Mouse (Mus musculus) erythroid progenitor cell, adult 5-6 weeks (primary cell): Measurements from ENCODE around the gene Adamts4. TPM values are rescaled to one million over a fixed set of nuclear protein-coding genes. Genes with fewer than 3 reads are reported as not detected.

ENCODE experiments used
- ATAC-seq: replicated peaks from 2 replicates; pipeline ENCODE4 v1.8.0; 2016; ENCODE audit warnings: moderate number of reproducible peaks, mild to moderate bottlenecking, moderate TSS enrichment, inconsistent platforms; ENCODE audit not compliant: poor library complexity, low FRiP score, severe bottlenecking
- total RNA-seq, 2 experiments: library from RNA; stranded (forward) in 1 of 2; stranded (reverse) in 1 of 2; fragments of 150-400 nt in 1 of 2; fragments of 186-747, 209-891 nt in 1 of 2; gene quantifications; 2 replicates each; pipeline versions ENCODE4 v1.2.3 to v1.2.4; 2015 to 2017; ENCODE audit warnings: low replicate concordance in 2 of 2

Adamts4 gene
- 0.42 TPM in 1 of 2 replicates, not detected in the other for total RNA-seq (2015; ENCODE audit: low replicate concordance)
- not detected in 2 replicates for total RNA-seq (2017; ENCODE audit: low replicate concordance)

DNA sequence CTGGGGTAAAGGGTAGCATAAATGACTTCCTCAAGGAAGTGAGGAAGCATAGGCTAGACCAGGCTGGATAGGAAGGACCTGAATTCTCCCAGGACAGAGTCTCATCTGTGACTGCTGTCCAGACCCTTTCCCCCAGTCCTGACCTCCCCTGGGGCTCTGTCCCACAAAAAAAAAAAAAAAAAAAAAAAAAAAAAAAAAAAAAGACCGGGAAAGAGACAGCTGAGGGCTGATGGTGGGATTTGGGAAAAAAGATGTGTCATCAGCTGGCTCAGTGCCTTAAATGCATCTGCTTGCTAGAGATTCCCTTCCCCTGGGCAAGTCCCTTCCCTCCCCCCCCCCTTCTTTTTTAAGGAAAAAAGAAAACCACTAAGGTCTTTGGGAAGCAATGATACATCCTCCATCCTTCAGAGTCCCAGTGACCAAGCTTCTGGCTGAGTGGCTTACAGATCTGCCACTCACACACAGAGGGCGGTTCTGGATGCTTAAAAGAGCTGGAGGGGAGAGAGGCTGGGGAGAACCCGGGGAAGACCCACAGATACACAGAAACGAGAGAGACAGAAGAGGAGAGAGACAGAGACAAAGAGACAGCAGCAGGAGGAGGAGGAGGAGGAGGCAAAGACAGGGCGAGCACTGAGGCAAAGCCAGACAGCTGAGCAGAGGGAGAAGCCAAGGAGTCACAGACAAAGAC is at the start of gene Adamts4:
TSS of gene Adamts4 (plus strand) at position 509 of the 688 bp plus-strand sequence.
- ATAC-seq: no peak

DNA sequence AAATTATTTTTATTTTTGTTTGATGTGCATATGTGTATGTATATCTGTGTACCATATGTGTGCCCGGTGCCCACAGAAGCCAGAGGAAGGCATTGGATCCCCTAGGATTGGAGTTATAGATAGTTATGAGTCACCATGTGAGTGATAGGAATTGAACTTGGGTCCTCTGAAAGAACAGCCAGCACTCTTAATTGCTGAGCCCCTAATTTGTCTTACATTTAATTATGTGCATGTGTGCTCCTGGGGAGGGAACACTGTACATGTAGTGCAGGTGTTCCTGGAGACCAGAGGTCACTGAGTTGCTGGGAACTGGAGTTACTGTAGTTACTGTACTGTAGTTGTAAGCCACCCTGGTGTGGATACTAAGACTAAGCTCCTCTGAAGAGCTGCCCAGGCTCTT is 49.5 kb upstream of the Adamts4 start:
- no peak for ATAC-seq

DNA sequence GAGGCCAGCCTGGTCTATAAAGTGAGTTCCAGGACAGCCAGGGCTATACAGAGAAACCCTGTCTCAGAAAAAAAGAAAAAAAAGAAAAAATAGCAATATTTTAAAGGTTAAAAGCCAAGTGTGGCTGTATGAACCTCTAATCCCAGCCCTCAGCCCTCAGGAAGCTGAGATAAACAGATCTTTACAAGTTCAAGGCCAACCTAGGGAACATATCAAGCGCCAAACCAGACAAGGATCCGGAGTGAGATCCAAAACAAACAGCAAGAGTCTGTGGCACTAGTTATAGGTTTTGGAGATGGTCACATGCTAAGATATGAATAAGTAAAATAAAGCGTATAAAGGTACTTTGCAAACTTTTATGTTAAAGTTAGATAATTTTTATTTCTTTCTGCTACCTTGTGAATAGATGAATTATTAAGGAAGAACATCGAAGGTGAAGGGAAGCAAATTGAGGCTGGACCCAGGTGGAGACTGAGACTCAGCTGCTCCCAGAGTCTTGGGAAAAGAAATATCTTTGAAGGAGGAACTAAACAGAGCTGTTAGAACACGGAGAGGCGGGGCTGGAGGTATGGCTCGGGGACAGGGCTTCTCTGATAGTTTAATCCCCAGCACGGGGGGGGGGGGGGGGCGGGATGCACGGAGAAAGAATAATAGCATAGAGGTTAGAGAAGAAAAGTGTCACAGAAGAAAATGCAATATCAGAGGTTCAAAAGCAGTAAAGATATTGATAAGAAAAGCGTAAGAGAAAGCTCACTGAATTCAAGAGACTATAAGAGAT is 46.6 kb upstream of the Adamts4 start:
- no peak for ATAC-seq

DNA sequence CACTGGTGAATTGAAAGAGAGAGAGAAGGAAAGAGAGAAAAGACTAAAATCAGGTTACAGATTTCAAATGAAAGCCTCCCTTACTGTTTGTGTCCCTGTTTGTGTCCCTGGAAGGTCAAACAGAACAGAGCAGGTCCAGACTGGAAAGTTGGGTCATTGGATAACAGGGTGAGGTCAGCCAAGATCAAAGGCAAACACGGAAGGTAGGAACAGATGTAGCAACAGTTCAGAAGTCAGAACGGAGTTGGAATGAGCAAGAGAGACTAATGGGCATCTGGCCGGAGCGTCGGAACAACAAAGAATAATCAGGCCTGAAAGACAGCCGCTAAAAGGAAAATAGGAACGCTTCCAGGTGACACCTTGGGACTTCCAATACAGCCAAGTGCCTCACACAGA is 46.0 kb upstream of the Adamts4 start:
- no peak for ATAC-seq

DNA sequence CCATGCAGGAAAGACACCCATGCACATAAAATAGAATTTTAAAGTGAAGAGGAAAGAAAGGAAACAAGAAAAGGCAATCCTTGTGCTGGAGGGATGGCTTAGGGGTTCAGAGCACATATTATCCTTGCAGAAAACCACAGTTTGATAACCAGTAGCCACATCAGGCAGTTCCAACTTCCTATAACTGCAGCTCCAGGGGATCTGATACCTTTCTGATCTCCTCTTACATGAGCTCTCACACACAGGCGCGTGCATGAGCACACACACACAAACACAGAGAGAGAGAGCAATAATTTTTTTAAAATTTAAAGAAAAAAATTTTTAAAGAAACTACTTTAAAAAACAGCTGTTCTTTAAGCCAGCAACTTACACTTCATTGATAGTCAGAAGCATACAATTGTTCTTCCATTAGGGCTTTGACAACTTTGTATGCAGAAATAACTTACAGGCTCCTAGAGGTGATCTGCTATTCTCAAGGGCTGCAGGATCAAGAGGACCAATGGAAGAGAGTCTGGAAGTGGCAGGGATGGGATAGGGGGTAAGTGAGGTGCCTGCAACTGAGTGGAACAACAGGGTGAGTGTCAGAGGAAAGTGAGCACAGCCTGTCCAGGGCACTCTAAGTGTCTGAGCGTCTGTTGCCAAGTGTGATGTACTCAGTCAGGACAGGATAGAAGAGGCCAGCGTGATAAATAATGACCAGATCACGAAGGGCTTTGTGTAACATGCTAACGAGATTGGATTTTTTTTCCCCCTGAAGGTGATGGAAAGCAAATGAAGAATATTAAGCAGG is 44.3 kb upstream of the Adamts4 start:
- ATAC-seq: no peak

DNA sequence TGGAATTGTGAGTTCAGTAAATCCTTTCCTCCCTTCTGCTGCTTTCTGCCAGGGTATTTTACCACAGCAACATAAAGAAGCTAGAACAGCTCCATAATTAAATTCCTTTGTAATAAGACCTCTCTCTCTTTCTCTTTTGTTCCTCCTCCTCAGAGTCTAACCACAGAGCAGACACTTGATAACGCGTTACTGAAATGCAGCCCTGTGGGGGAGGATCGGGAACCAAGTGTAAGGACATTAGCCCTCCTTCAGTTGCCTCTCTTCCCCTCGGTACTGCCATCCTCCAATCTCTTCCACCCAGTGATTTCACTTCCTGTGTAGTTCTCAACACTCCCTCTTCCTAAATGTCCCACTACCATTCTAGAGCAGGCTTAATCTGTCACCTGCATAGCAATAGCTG is 40.8 kb upstream of the Adamts4 start:
- no peak for ATAC-seq

DNA sequence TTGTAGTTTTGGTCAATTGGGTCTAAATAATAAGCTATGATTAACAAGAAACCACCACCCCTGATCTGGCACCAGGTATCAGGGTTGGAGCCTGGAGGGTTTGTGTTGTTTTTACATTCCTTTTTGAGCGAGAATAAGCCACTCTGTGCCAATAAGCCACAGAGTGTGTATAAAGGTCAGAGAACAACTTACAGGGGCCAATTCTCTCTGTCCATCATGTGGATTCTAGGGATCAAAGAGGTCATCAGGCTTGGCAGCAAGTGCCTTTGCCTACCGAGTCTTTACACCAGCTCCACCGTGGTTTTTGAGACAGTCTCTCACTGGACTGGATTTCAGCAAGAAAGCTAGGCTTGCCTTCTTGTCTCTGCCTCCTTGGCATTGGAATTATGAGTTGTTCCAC is 37.4 kb upstream of the Adamts4 start:
- no peak for ATAC-seq

GRCm38 (mm10) chr1:171213801-171214496 is 36.3 kb upstream of the Adamts4 start, which contains the start of gene Nr1i3:
Nr1i3 (plus strand) TSS chr1:171213970.
- ATAC-seq: no peak

- ATAC-seq: no peak
Measured at GRCm38 (mm10) chr1:171216241-171216955, 33.8 kb upstream of the Adamts4 start.

GRCm38 (mm10) chr1:171220871-171221270 is 29.4 kb upstream of the Adamts4 start:
- ATAC-seq: peak; percentile 50

- no peak for ATAC-seq
Measured at GRCm38 (mm10) chr1:171221281-171222193, 28.7 kb upstream of the Adamts4 start.

DNA sequence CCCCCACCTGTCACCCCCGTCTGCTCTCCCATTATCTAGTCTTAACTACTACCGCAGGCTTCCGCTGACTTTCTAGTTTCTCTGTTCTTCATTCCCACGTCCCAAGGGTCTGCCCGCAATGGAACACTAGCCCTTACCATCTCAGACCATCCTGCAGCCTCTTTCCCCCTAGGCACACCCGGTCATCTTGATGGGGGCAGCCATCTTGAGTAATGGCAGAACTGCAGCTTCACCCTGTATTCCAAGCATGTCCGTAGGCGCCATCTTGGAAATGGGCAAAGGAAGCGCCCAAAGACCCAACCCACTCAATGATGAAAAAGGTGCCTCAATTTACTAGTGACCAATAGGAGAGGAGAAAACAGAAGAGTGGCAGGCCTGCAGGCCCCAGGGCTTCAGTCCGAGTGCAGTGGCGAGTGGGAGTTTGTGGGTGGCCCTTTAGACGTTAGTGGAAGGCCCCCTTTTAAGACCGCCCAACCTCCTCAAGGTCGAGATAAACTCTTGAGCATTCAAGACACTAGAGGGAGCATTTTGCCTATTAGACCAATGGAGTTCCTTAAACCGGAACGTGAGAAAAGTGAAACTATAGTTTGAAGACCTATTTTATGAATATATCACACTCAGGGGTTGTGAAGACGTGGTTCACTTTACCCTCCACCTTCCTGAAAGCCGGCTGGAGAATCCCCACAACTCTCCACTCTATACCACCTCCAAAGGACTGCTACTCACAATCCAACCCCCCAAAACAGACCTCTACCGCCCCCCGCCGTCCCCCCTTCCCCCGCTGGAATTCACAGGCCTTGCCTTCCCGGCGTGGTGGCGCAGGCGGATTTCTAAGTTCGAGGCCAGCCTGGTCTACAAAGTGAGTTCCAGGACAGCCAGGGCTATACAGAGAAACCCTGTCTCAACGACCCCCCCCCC is 27.7 kb upstream of the Adamts4 start, which contains the start of gene Tomm40l:
TSS of gene Tomm40l (minus strand) at position 277 of the 918 bp plus-strand sequence.
- ATAC-seq: peak; percentile 93

- no peak for ATAC-seq
Measured at GRCm38 (mm10) chr1:171223168-171223567, 27.1 kb upstream of the Adamts4 start.

DNA sequence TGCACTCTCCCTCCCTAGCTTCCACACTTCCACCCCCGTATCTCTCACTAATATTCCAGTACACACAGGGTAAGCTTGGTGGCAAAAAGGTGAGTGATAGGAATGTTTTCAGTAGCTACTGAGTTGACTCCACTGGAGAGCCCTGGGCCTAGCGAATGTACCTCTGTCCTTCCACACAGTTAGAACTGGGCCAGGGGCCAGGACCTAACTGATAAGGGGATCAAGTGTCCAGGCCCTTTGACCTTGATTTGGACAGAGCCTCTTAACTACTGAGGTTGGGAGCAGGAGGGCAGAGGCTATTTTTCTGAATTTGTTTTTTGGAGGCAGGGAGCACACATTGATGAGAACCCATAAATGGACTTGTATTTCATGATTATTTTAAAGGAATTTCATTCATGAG is 26.4 kb upstream of the Adamts4 start:
- no peak for ATAC-seq

GRCm38 (mm10) chr1:171224857-171225256 is 25.4 kb upstream of the Adamts4 start, which contains the start of gene Apoa2:
Apoa2 (plus strand) TSS chr1:171225054.
- no peak for ATAC-seq

DNA sequence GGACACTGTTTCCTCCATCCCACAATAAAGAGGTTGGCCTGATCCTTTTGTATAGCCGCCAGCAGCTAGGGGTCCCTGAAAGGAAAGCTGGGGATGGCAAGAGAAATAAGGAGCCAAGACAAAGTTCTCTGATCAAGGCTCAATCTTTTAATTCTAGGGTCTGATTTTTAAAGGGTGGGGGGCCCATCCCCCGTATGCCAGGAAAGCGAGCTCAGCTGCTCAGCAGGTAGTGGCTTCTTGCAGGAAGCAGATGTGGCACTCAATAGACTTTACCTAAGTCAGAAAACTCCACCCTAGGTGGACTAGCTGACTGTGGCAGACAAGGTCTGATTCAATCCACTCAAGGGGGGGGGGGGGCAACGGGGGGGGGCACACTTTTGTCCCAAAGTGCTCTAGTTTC is 23.4 kb upstream of the Adamts4 start:
- no peak for ATAC-seq

- no peak for ATAC-seq
Measured at GRCm38 (mm10) chr1:171227879-171228278, 22.3 kb upstream of the Adamts4 start.
